Mouse (Mus musculus) megakaryocyte progenitor cell, adult 5-6 weeks (primary cell): ENCODE measurements around the gene Gm8220. TPM values are rescaled to one million over a fixed set of nuclear protein-coding genes. Genes with fewer than 3 reads are reported as not detected.
"Not testable (repeated sequence)": the region's sequence is repeated elsewhere in the genome, so short reads cannot be mapped to it uniquely, and the experiment has no call there.

Experiments used
- ATAC-seq: replicated peaks from 2 replicates; pipeline ENCODE4 v1.8.0; 2016; ENCODE audit warnings: mild to moderate bottlenecking, moderate TSS enrichment, inconsistent platforms; ENCODE audit not compliant: poor library complexity
- total RNA-seq, 2 experiments: library from RNA; stranded (forward) in 1 of 2; stranded (reverse) in 1 of 2; fragments of 157-497, 149-512 nt in 1 of 2; fragments of 200-1000 nt in 1 of 2; gene quantifications; 2 replicates each; pipeline versions ENCODE4 v1.2.3 to v1.2.4; 2015 to 2017

The Gm8220 gene
- not detected in 2 replicates for total RNA-seq (2015)
- not detected in 2 replicates for total RNA-seq (2017)

GRCm38 (mm10) chr14:44285280-44285679, at the start of gene Gm8220:
TSS of gene Gm8220 (plus strand) at chr14:44285580.
- not testable (repeated sequence) for ATAC-seq

GRCm38 (mm10) chr14:44248039-44248438, 37.3 kb upstream of the Gm8220 start:
- ATAC-seq = no peak

- ATAC-seq = not testable (repeated sequence)
These were observed 26.7 kb downstream of the Gm8220 start for GRCm38 (mm10) chr14:44312049-44312448.

- not testable (repeated sequence) for ATAC-seq
These were observed 53.1 kb downstream of the Gm8220 start, which contains the start of gene Gm5930 for GRCm38 (mm10) chr14:44338484-44338883. TSS of gene Gm5930 (minus strand) at chr14:44338584.

Other genes starting within 250 kb of the Gm8220 start
- 8.2 and 25.7 TPM in 2 replicates for gene Ear2, start 182.9 kb upstream of the Gm8220 start, total RNA-seq (2015)
- gene Ear2, start 182.9 kb upstream of the Gm8220 start, total RNA-seq (2017) = 11.1 and 20.4 TPM in 2 replicates
- gene Gm3327, start 161.7 kb upstream of the Gm8220 start, total RNA-seq (2015) = not detected in 2 replicates
- not detected in 2 replicates for gene Gm3327, start 161.7 kb upstream of the Gm8220 start, total RNA-seq (2017)
- not detected in 2 replicates for gene Gm8212, start 87.9 kb upstream of the Gm8220 start, total RNA-seq (2015)
- gene Gm8212, start 87.9 kb upstream of the Gm8220 start, total RNA-seq (2017) = not detected in 2 replicates
- gene 4930503E14Rik, start 72.3 kb upstream of the Gm8220 start, total RNA-seq (2015) = not detected in 2 replicates
- not detected in 2 replicates for gene 4930503E14Rik, start 72.3 kb upstream of the Gm8220 start, total RNA-seq (2017)
- not detected in 2 replicates for gene Gm5930, start 53.0 kb downstream of the Gm8220 start, total RNA-seq (2015)
- not detected in 2 replicates for gene Gm5930, start 53.0 kb downstream of the Gm8220 start, total RNA-seq (2017)
- gene Gm8229, start 79.8 kb downstream of the Gm8220 start, total RNA-seq (2015) = not detected in 2 replicates
- not detected in 2 replicates for gene Gm8229, start 79.8 kb downstream of the Gm8220 start, total RNA-seq (2017)
- not detected in 2 replicates for gene Gm3371, start 125.1 kb downstream of the Gm8220 start, total RNA-seq (2015)
- gene Gm3371, start 125.1 kb downstream of the Gm8220 start, total RNA-seq (2017) = not detected in 2 replicates
- not detected in 2 replicates for gene Gm8232, start 148.1 kb downstream of the Gm8220 start, total RNA-seq (2015)
- not detected in 2 replicates for gene Gm8232, start 148.1 kb downstream of the Gm8220 start, total RNA-seq (2017)
- not detected in 2 replicates for gene BC061237, start 206.9 kb downstream of the Gm8220 start, total RNA-seq (2015)
- gene BC061237, start 206.9 kb downstream of the Gm8220 start, total RNA-seq (2017) = not detected in 2 replicates
- gene Gm17093, start 232.7 kb downstream of the Gm8220 start, total RNA-seq (2015) = not detected in 2 replicates
- not detected in 2 replicates for gene Gm17093, start 232.7 kb downstream of the Gm8220 start, total RNA-seq (2017)